Mouse (Mus musculus): ENCODE data around the gene Acsbg2. TPM values are rescaled to one million over a fixed set of nuclear protein-coding genes. Genes with fewer than 3 reads are reported as not detected.

Acsbg2 gene
- polyA plus RNA-seq, 1 experiment = 0.11 TPM

- H3K4me3 ChIP-seq (ENCODE audit: control insufficient read depth, insufficient read depth, low read length) = no peak overlapping the region
- H3K36me3 ChIP-seq (ENCODE audit: control insufficient read depth, insufficient read depth, low read length) = no peaks in the 10 kb centered on the region
- no peak overlapping the region for H3K27ac ChIP-seq (ENCODE audit: control insufficient read depth, insufficient read depth, low read length)
- TF ChIP-seq POLR2A (IDR thresholded peaks at IDR 0.05; ENCODE audit: control insufficient read depth, extremely low read depth, insufficient read depth, low read length, poor library complexity) (no peak), CTCF (IDR thresholded peaks at IDR 0.05; ENCODE audit: borderline replicate concordance, control insufficient read depth, extremely low read depth, insufficient read depth, low read length, poor library complexity) (no peak)
- WGBS = 93% methylated on average over 2 of the region's 2 CpGs
- DNase-seq = no peak
- no peaks in the 10 kb centered on the region for H3K27me3 ChIP-seq (ENCODE audit: control insufficient read depth, insufficient read depth, low read length)
- peaks cover 17% of the 10 kb centered on the region for H3K4me1 ChIP-seq (replicated peaks; ENCODE audit: control insufficient read depth, insufficient read depth, low read length)
Observed at GRCm38 (mm10) chr17:56822380-56822779, 51.9 kb downstream of the Acsbg2 start.

- no peaks in the 10 kb centered on the region for H3K27me3 ChIP-seq (ENCODE audit: control insufficient read depth, insufficient read depth, low read length)
- 0 out of 2 replicates have a peak overlapping the region, but pooled peaks have one; percentile 7 for H3K27ac ChIP-seq (ENCODE audit: control insufficient read depth, insufficient read depth, low read length)
- no peaks in the 10 kb centered on the region for H3K36me3 ChIP-seq (ENCODE audit: control insufficient read depth, insufficient read depth, low read length)
- peaks cover 17% of the 10 kb centered on the region for H3K4me1 ChIP-seq (replicated peaks; ENCODE audit: control insufficient read depth, insufficient read depth, low read length)
- DNase-seq = peak; percentile 57
- TF ChIP-seq CTCF (IDR thresholded peaks at IDR 0.05; ENCODE audit: borderline replicate concordance, control insufficient read depth, extremely low read depth, insufficient read depth, low read length, poor library complexity) (no peak), POLR2A (IDR thresholded peaks at IDR 0.05; ENCODE audit: control insufficient read depth, extremely low read depth, insufficient read depth, low read length, poor library complexity) (no peak)
- no peak overlapping the region for H3K4me3 ChIP-seq (ENCODE audit: control insufficient read depth, insufficient read depth, low read length)
- WGBS = 6% methylated on average over 8 of the region's 8 CpGs
Observed at GRCm38 (mm10) chr17:56819694-56820111, 54.5 kb downstream of the Acsbg2 start.

GRCm38 (mm10) chr17:56819032-56819545 is 55.2 kb downstream of the Acsbg2 start:
- peak overlapping the region; percentile 57; the same call in 1 of the 2 replicates for H3K27ac ChIP-seq (ENCODE audit: control insufficient read depth, insufficient read depth, low read length)
- H3K4me3 ChIP-seq (ENCODE audit: control insufficient read depth, insufficient read depth, low read length) = no peak overlapping the region
- H3K4me1 ChIP-seq (replicated peaks; ENCODE audit: control insufficient read depth, insufficient read depth, low read length) = peaks cover 17% of the 10 kb centered on the region
- no peaks in the 10 kb centered on the region for H3K27me3 ChIP-seq (ENCODE audit: control insufficient read depth, insufficient read depth, low read length)
- H3K36me3 ChIP-seq (ENCODE audit: control insufficient read depth, insufficient read depth, low read length) = no peaks in the 10 kb centered on the region
- WGBS = 30% methylated on average over 6 of the region's 6 CpGs
- no peak for DNase-seq
- TF ChIP-seq POLR2A (IDR thresholded peaks at IDR 0.05; ENCODE audit: control insufficient read depth, extremely low read depth, insufficient read depth, low read length, poor library complexity) (no peak), CTCF (IDR thresholded peaks at IDR 0.05; ENCODE audit: borderline replicate concordance, control insufficient read depth, extremely low read depth, insufficient read depth, low read length, poor library complexity) (no peak)

GRCm38 (mm10) chr17:56818067-56818636 is 56.1 kb downstream of the Acsbg2 start:
- Histone ChIP-seq H3K4me1 (replicated peaks; ENCODE audit: control insufficient read depth, insufficient read depth, low read length) (peaks cover 17% of the 10 kb centered on the region), H3K27me3 (ENCODE audit: control insufficient read depth, insufficient read depth, low read length) (no peaks in the 10 kb centered on the region), H3K36me3 (ENCODE audit: control insufficient read depth, insufficient read depth, low read length) (no peaks in the 10 kb centered on the region), H3K4me3 (ENCODE audit: control insufficient read depth, insufficient read depth, low read length) (no peak overlapping the region), H3K27ac (ENCODE audit: control insufficient read depth, insufficient read depth, low read length) (no peak overlapping the region)
- WGBS = 72% methylated on average over 11 of the region's 11 CpGs
- no peak for TF ChIP-seq POLR2A (IDR thresholded peaks at IDR 0.05; ENCODE audit: control insufficient read depth, extremely low read depth, insufficient read depth, low read length, poor library complexity)
- TF ChIP-seq CTCF (IDR thresholded peaks at IDR 0.05; ENCODE audit: borderline replicate concordance, control insufficient read depth, extremely low read depth, insufficient read depth, low read length, poor library complexity) = no peak
- no peak for DNase-seq

- no peak for DNase-seq
- 96% methylated on average over 3 of the region's 3 CpGs for WGBS
- no peak overlapping the region for H3K27ac ChIP-seq (ENCODE audit: control insufficient read depth, insufficient read depth, low read length)
- no peak overlapping the region for H3K4me3 ChIP-seq (ENCODE audit: control insufficient read depth, insufficient read depth, low read length)
- no peaks in the 10 kb centered on the region for H3K27me3 ChIP-seq (ENCODE audit: control insufficient read depth, insufficient read depth, low read length)
- peaks cover 19% of the 10 kb centered on the region for H3K4me1 ChIP-seq (replicated peaks; ENCODE audit: control insufficient read depth, insufficient read depth, low read length)
- TF ChIP-seq CTCF (IDR thresholded peaks at IDR 0.05; ENCODE audit: borderline replicate concordance, control insufficient read depth, extremely low read depth, insufficient read depth, low read length, poor library complexity) (no peak), POLR2A (IDR thresholded peaks at IDR 0.05; ENCODE audit: control insufficient read depth, extremely low read depth, insufficient read depth, low read length, poor library complexity) (no peak)
- H3K36me3 ChIP-seq (ENCODE audit: control insufficient read depth, insufficient read depth, low read length) = no peaks in the 10 kb centered on the region
Observed at GRCm38 (mm10) chr17:56815057-56815345, 59.2 kb downstream of the Acsbg2 start.

- H3K4me1 ChIP-seq (replicated peaks; ENCODE audit: control insufficient read depth, insufficient read depth, low read length) = peaks cover 16% of the 10 kb centered on the region
- no peaks in the 10 kb centered on the region for H3K27me3 ChIP-seq (ENCODE audit: control insufficient read depth, insufficient read depth, low read length)
- no peak overlapping the region for H3K4me3 ChIP-seq (ENCODE audit: control insufficient read depth, insufficient read depth, low read length)
- DNase-seq = no peak
- no peaks in the 10 kb centered on the region for H3K36me3 ChIP-seq (ENCODE audit: control insufficient read depth, insufficient read depth, low read length)
- no peak for TF ChIP-seq POLR2A (IDR thresholded peaks at IDR 0.05; ENCODE audit: control insufficient read depth, extremely low read depth, insufficient read depth, low read length, poor library complexity)
- no peak for TF ChIP-seq CTCF (IDR thresholded peaks at IDR 0.05; ENCODE audit: borderline replicate concordance, control insufficient read depth, extremely low read depth, insufficient read depth, low read length, poor library complexity)
- WGBS = 62% methylated on average over 24 of the region's 24 CpGs
- H3K27ac ChIP-seq (ENCODE audit: control insufficient read depth, insufficient read depth, low read length) = no peak overlapping the region
Observed at GRCm38 (mm10) chr17:56814316-56815056, 59.8 kb downstream of the Acsbg2 start.
